Mouse (Mus musculus): ENCODE measurements around the gene Adamts6. TPM values are rescaled to one million over a fixed set of nuclear protein-coding genes. Genes with fewer than 3 reads are reported as not detected.

Adamts6 gene
- total RNA-seq, 2 experiments from 2014 or later = 3.5 to 4.2 TPM

DNA sequence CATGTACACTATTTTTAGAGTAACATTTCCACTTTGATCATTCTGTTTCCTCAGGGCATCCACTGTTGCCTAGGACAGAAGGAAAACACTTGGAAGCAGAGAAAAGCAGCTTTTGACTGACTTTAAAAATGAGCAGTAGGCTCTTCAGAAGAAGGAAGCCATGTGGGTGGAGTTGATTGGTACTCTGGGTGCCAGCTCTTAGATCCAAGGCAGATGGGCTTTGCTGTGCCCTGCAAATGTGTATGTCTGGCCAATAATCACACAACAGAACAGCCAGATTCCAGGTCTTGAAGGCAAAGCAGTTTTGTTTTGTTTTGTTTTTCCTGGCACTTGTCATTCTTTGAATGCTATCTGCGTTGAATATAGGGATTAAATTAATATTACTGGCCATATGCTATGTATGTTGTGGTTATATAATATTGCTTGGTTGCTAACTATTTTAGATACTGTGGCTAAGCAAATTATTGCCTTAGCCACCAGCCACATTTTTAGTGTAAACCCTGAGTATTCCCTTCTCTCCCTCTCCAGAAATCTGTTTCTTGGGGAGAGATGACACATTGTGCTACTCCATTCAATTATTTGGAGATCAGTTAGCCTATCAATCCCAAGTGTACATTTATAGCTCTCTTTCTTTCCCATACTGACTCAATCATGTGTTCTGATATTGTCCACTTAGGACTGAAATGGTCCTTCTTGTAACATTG lies 165.8 kb downstream of the Adamts6 start:
- DNase-seq (ENCODE audit: low spot score in 2 of 2) = peak in 1 of 2 experiments; percentile 20

- DNase-seq (ENCODE audit: low spot score in 2 of 2) = no peak
These were observed 172.7 kb downstream of the Adamts6 start for GRCm38 (mm10) chr13:104460287-104460686.

DNA sequence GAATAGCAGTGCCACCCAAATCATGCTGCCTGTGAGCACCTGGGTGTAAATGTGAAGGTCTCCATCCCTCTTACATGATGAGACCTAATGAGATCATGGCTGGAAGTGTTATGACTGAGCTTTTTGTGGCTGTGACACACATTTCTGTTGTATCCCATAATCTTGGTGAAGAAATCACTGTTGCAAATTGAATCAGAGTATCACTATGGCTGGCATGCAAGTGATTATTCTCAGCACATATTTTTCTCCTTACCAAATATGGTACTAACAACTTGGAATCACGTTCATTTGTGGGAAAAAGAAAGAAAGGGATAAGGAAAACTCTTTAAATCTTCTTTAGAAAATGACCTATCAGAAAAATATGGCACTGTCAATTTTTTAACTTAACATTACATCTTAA lies 180.4 kb downstream of the Adamts6 start:
- no peak for DNase-seq (ENCODE audit: low spot score in 2 of 2)

DNA sequence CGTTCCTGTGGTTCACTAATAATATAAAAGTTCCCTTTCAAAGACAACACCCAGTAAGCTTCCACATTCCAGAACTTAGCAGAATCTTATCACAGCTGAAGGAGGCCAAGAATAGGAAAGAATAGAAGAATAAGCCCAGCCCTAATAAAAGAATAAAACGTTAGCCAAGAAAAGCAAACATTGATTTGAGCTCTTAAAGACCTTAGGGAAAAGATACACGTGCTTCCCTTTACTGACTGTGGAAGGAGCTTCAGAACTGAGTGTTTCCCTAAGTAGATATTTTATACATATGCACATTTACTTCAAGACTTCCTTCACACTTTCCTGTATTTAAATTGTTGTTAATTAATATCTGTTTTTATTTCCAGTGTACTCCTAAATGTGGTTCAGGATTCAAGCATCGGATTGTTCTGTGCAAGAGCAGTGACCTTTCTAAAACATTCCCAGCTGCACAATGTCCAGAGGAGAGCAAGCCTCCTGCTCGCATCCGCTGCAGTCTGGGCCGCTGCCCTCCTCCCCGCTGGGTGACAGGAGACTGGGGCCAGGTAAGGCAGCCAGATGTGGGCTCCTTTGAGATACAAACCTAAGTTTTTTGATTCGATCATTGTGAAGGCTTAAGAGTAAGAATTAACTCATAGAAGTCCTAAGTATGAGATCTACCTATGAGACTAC lies 188.8 kb downstream of the Adamts6 start:
- no peak for DNase-seq (ENCODE audit: low spot score in 2 of 2)

GRCm38 (mm10) chr13:104482426-104483089 lies 194.9 kb downstream of the Adamts6 start:
- no peak for DNase-seq (ENCODE audit: low spot score in 2 of 2)

DNA sequence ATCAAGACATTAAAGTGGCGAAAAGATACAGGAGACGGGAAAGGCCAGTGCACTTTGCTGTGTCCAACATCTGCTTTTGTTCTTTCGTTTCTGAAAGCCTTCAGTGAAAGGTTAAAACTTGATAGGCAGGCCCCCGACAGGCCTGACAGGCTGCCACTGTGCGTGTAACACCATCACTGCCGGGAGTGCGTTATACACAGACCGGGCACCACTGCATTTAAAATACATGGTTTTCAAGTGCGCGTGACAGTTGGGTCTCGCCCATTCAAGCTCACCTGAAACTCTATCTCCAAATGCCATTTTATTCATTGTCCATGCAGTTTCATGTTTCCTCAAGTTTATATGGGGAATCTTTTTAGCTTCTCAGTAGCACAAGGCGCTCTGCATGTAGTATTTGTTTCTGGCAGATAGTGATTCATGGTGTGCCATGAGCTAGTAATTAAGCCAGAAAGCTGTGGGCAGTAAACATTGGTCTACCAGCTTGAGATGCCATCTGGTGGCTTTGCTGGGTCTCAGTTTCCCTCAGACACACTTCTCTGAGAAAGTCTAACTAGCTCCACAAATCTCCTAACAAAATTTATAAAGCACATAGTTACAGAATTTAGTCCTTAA lies 195.6 kb downstream of the Adamts6 start:
- no peak for DNase-seq (ENCODE audit: low spot score in 2 of 2)

DNA sequence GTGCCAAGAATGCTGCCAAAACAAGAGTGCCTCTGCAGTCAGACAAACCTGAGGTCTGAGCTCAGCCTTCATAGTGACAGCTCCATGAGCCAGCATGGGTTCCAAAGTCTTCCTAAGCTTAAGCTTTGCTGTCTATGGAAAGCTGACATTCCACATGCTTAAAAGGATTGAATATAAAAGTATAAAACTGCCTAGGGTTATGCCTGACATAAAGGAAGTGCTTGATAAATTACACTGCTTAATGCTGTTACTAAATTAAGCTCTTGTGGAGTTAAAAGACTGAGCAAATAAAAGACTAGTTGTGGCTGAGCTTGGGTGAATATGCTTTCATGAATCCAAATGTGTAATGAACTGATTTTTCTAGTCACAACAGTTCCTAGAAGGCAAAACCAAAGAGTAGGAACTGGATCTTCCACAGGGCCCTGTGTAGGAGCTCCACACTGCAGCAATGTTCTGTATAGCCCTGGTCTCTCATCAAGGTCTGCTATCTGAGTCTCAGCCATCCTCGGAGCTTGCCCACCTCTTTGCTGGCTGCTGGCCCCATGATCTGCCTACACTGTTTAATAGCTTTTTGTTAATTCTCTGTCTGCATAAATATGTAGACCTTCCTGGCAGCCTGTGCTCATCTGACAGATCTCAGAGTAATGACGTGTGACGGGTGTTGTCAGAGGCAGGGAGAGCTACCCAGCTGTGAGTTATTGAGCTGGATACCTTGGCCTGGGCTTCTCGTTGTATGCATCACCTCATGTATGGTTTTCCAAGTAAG lies 203.6 kb downstream of the Adamts6 start:
- DNase-seq (ENCODE audit: low spot score in 2 of 2) = no peak

DNA sequence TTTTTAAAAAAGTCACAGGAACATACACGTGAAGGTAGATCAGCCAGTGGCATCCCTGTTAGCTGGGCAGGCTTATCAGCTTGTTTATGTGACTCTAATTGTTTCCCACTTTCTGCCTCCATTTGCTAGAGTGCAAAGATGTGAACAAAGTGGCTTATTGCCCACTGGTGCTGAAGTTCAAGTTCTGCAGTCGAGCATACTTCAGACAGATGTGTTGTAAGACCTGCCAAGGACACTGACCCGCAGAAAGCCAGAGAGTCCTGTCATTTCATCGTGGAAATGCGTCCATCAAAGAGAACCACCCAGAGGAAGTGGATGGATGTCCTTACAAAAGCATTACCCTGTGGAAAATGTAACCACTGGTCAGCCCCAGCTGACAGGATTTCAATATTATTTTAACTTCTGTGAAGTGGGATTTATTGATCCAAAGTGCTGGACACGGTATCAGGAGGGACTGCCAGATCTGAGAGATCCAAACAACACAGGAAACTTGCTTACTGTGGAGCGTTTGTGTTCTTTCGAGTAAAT lies 205.9 kb downstream of the Adamts6 start:
- no peak for DNase-seq (ENCODE audit: low spot score in 2 of 2)

GRCm38 (mm10) chr13:104494200-104494873 lies 206.7 kb downstream of the Adamts6 start:
- no peak for DNase-seq (ENCODE audit: low spot score in 2 of 2)

- DNase-seq (ENCODE audit: low spot score in 2 of 2) = no peak
These were observed 210.0 kb downstream of the Adamts6 start for GRCm38 (mm10) chr13:104497592-104497991.

DNA sequence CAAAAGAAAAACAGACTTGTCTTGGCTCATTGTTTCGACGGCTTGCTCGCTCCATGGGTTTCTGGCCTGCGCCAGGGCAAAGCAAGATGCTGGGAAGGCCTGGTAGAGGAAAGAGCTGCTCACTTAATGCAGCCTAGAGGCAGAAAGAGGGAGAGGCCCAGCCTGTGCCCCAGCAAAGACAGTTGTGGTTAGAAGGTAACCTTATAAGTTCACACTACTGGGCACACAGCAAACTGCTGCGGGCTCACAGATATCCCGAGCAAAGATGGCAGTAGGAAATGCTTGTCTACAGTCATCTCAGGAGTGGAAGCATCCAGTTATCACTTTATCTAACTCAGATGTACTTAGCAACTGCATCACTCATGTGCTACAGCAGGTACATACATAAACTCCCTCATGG lies 211.0 kb downstream of the Adamts6 start:
- DNase-seq (ENCODE audit: low spot score in 2 of 2) = no peak

- DNase-seq (ENCODE audit: low spot score in 2 of 2) = no peak
These were observed 211.7 kb downstream of the Adamts6 start for GRCm38 (mm10) chr13:104499116-104500040.

DNA sequence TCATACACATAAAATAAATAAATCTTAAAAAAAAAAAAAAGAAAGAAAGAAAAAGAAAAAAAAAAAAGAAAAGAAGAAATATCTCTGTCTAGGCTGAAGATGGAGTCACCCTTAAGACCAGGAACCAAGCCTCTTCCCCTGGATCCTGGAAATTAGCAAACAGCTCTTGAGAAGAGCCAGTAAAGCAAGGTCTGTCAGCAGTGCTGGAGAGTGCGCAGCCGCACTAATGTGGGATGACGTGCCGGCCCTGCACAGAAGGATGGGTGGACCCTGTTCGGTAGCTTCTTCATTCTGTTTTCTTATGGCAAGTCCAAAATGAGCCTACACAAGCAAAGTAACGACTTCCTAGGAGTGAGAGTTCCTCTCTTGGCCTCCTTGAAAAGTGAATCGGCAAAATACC lies 214.8 kb downstream of the Adamts6 start:
- no peak for DNase-seq (ENCODE audit: low spot score in 2 of 2)

GRCm38 (mm10) chr13:104504043-104504442 lies 216.4 kb downstream of the Adamts6 start:
- no peak for DNase-seq (ENCODE audit: low spot score in 2 of 2)

DNA sequence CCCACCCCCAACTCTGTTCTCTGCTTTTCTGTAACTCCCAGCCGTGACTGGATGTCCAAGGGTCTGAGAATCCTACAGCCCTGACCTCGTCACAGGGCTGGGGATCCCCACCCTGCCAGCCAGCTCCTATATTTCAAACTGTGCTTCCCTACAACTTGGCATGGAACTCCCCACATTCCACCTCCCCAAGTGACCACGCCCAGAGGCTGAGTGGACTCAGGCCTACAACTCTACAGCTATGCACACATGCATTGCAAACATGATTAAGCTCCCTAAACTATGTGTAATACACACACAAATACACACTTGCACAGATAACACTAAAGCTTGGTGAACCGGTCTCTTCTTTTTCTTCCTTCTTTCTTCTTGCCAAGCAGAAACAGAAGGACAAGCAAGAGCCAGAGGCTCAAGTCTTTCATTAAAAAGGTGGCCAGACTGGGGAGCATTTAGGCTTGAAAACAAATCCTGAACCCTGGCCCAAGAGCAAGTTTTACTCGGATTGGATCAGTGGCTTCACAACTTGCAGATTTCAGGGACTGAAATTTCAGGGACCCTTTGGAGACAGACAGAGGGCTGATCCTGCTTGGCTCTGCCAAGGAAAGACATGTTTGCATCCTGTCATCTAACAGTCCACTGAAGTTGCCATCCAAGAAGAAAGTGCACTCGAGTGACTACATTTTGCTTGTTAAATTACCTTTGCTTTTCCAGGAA lies 218.7 kb downstream of the Adamts6 start:
- no peak for DNase-seq (ENCODE audit: low spot score in 2 of 2)

- DNase-seq (ENCODE audit: low spot score in 2 of 2) = no peak
These were observed 220.0 kb downstream of the Adamts6 start for GRCm38 (mm10) chr13:104507671-104508070.

DNA sequence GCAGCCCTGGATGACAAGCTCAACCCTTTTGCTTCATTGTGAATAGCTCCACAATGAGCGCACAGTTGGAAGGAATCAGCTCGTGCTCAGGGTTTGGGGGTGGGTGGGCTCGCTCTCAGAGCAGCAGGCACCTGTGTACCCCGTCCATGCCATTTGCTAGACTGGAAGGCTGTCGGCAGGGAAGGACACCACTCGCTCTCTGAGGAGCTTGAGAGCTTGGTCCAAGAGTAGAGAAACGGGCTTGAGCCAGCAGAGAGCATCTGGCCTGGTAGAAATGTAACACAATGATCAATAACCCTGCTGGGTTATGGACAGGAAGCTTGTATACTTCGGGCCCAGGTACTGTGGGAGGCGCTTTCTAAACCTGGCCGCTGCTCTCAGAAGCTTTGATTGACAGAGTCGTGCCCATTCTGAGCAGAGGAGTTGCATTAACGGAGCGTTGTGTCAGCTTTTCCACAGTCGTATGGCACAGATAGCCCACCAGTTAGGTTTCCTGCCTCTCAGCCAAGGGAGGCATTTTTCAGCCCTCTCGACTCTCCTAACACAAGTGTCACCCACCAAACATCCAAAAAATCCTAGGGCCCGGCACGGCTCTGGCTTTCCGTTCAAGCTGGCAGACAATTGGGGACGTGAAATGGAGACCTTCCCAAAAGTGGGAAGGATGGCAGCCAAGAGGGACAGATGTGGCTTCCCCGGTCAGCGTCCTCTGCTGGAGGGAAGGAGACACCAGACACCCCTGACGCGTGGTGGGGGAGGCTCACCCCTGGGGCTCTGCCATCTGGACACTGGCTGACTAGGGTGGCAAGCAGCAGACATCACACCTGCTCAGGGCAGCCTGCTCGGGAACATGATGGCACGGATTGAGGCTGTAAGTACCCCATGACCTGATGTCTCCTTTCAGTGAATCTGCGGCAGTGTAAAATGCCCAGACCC lies 222.2 kb downstream of the Adamts6 start:
- DNase-seq (ENCODE audit: low spot score in 2 of 2) = peak; percentile 58 to 64
